Mouse (Mus musculus): ENCODE results near the gene Olfr24. TPM values are rescaled to one million over a fixed set of nuclear protein-coding genes. Genes with fewer than 3 reads are reported as not detected.

Olfr24 gene
- polyA plus RNA-seq, 1 experiment from 2014 or later, result not detected

DNA sequence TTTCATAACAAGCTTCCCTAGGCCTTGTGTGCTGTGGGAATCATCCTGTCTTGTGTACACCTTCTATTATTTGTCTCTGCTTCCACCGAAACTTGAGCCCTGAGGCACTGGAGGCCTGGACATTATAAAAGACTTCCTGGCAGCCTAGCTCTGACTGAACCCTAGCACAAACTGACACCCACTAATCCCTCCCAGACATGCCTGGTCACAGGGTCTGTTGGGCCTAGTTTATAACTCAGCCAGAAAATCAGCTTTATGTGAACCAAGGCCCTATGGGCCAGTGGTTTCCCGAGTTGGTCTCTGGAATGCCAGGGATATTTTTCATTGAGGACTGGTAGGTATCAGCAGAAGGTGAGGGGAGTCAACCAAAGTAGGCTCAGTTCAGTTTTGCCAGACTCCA is 42.8 kb downstream of the Olfr24 start:
- no peak overlapping the region for H3K4me2 ChIP-seq (ENCODE audit: low read depth)
- H3K9ac ChIP-seq (ENCODE audit: low read length), result no peak overlapping the region
- WGBS, result 40% methylated on average over 2 of the region's 2 CpGs
- H3K27me3 ChIP-seq (ENCODE audit: control insufficient read depth, insufficient read depth, low read length), result no peaks in the 10 kb centered on the region
- no peaks in the 10 kb centered on the region for H3K9me3 ChIP-seq (ENCODE audit: control insufficient read depth, low read length)
- DNase-seq (ENCODE audit: low spot score) (no peak), ATAC-seq (ENCODE audit: insufficient read depth, low FRiP score, low TSS enrichment) (no peak)
- no peaks in the 10 kb centered on the region for H3K36me3 ChIP-seq (ENCODE audit: control insufficient read depth, insufficient read depth, low read length)
- no peak overlapping the region for H3K27ac ChIP-seq (ENCODE audit: low read depth, low read length)
- no peaks in the 10 kb centered on the region for H3K4me1 ChIP-seq (ENCODE audit: control insufficient read depth, insufficient read depth, low read length)
- no peak overlapping the region for H3K4me3 ChIP-seq (ENCODE audit: low read depth, low read length)

DNA sequence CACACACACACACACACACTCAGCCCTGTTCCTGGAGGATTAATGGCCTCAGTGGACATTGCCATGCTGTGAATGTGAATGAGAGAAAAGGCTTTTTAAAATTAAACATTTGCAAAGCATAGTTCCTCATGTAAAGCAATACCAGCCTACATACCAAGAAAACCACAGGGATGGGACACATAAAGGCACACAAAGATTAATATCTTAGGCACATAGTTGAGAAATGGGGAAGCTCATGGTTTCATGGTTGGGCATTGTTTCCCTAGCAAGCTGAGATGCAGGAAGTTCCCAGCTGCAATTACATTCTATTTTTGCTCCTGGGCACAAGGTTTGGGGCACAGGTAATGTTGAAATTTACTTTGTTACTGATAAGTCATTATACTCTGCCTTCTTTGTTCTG is 58.2 kb downstream of the Olfr24 start:
- Histone ChIP-seq H3K27ac (ENCODE audit: low read depth, low read length) (no peak overlapping the region), H3K27me3 (ENCODE audit: control insufficient read depth, insufficient read depth, low read length) (no peaks in the 10 kb centered on the region), H3K4me3 (ENCODE audit: low read depth, low read length) (no peak overlapping the region), H3K4me1 (ENCODE audit: control insufficient read depth, insufficient read depth, low read length) (no peaks in the 10 kb centered on the region), H3K9me3 (ENCODE audit: control insufficient read depth, low read length) (no peaks in the 10 kb centered on the region), H3K4me2 (ENCODE audit: low read depth) (no peak overlapping the region), H3K36me3 (ENCODE audit: control insufficient read depth, insufficient read depth, low read length) (no peaks in the 10 kb centered on the region), H3K9ac (ENCODE audit: low read length) (no peak overlapping the region)
- ATAC-seq (ENCODE audit: insufficient read depth, low FRiP score, low TSS enrichment) (no peak), DNase-seq (ENCODE audit: low spot score) (no peak)

Other genes starting within 250 kb of the Olfr24 start
- gene Muc16, start 89.5 kb downstream of the Olfr24 start, polyA plus RNA-seq (2014; fragmentation: Nextera tagmentation; extraction: Ambion mirVana), result 0.03 TPM in 1 of 2 replicates, not detected in the other
- not detected in 2 replicates for gene Olfr828, start 55.5 kb upstream of the Olfr24 start, polyA plus RNA-seq (2014; fragmentation: Nextera tagmentation; extraction: Ambion mirVana)
- gene Olfr829, start 90.9 kb upstream of the Olfr24 start, polyA plus RNA-seq (2014; fragmentation: Nextera tagmentation; extraction: Ambion mirVana), result not detected in 2 replicates
- gene Olfr830, start 110.7 kb upstream of the Olfr24 start, polyA plus RNA-seq (2014; fragmentation: Nextera tagmentation; extraction: Ambion mirVana), result not detected in 2 replicates
- gene Olfr832, start 173.1 kb upstream of the Olfr24 start, polyA plus RNA-seq (2014; fragmentation: Nextera tagmentation; extraction: Ambion mirVana), result not detected in 2 replicates
- not detected in 2 replicates for gene Olfr834, start 224.0 kb upstream of the Olfr24 start, polyA plus RNA-seq (2014; fragmentation: Nextera tagmentation; extraction: Ambion mirVana)

Data from neural tube, embryonic 11.5 days (tissue).